Mouse (Mus musculus) C2C12 (cell line): ENCODE measurements around the gene 4930503B20Rik.

ENCODE experiments used
- CEBPB ChIP-seq: IDR thresholded peaks from one replicate; pipeline ENCODE4 v1.6.1; 2011; ENCODE audit warnings: low read depth, mild to moderate bottlenecking, control low read depth, moderate library complexity
- CTCF ChIP-seq: IDR thresholded peaks from one replicate; pipeline ENCODE4 v1.5.1; 2011; ENCODE audit not compliant: control insufficient read depth, insufficient read depth, insufficient read length
- USF1 ChIP-seq: IDR thresholded peaks from one replicate; pipeline ENCODE4 v1.6.1; 2011; ENCODE audit warnings: low read depth, mild to moderate bottlenecking, control low read depth, moderate library complexity

DNA sequence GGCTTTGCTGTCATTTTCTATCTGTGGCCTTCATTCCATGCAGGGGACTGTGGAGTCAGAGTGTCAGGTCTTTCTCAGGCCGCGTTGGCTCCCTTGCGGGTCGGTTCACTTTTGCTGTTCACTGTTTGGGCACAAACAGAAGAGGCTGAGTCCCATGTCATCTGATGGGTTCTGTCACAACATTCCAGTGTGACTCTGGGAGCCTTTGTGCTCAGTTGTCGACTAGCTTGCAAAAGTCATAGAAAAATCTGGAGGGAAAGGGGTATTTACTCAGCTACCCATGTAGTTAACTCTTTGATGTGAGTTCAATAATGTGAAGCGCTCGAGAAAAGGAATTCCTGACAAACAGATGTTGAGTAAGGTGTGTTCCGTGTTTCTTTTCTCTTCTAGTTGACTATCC lies 54.7 kb downstream of the 4930503B20Rik start:
- TF ChIP-seq CTCF (no peak), USF1 (no peak), CEBPB (no peak)
